Mouse (Mus musculus) stomach, embryonic 14.5 days (tissue): Measurements from ENCODE around the gene Tmem53. TPM values are rescaled to one million over a fixed set of nuclear protein-coding genes. Genes with fewer than 3 reads are reported as not detected.

Experiments
- ATAC-seq: fragments of 200-750 bp; cut with Nextera tagmentation; 2 replicates; pipeline ENCODE4 v1.8.0; 2017; ENCODE audit warnings: low read depth, moderate TSS enrichment; ENCODE audit not compliant: insufficient number of reproducible peaks, insufficient read depth, low FRiP score
- H3K27ac ChIP-seq: fragments of 300-500 bp; sonication (generic); 2 replicates; pipeline ENCODE4 v1.5.1; 2014; ENCODE audit warnings: mild to moderate bottlenecking, low read length, moderate library complexity, mixed read lengths
- H3K27me3 ChIP-seq: fragments of 300-500 bp; sonication (generic); 2 replicates; pipeline ENCODE4 v1.6.1; 2014; ENCODE audit warnings: low read length, control low read depth, mixed read lengths; ENCODE audit not compliant: control insufficient read depth, insufficient read depth
- H3K36me3 ChIP-seq: fragments of 300-500 bp; sonication (generic); 2 replicates; pipeline ENCODE4 v1.6.1; 2014; ENCODE audit warnings: mild to moderate bottlenecking, control low read depth, low read length, moderate library complexity, mixed read lengths; ENCODE audit not compliant: control insufficient read depth, insufficient read depth
- H3K4me1 ChIP-seq: fragments of 300-500 bp; sonication (generic); 2 replicates; pipeline ENCODE4 v1.6.1; 2014; ENCODE audit warnings: low read length, control low read depth, mixed read lengths; ENCODE audit not compliant: control insufficient read depth, insufficient read depth
- H3K4me2 ChIP-seq: fragments of 300-500 bp; sonication (generic); replicated peaks from 2 replicates; pipeline ENCODE4 v1.6.1; 2014; ENCODE audit warnings: low read depth, low read length, control low read depth
- H3K4me3 ChIP-seq: fragments of 300-500 bp; sonication (generic); 2 replicates; pipeline ENCODE4 v1.5.1; 2014; ENCODE audit warnings: low read depth, low read length, control low read depth
- H3K9ac ChIP-seq: fragments of 300-500 bp; sonication (generic); replicated peaks from 2 replicates; pipeline ENCODE4 v1.6.1; 2014; ENCODE audit warnings: low read depth, mild to moderate bottlenecking, control low read depth, low read length, moderate library complexity, mixed read lengths
- H3K9me3 ChIP-seq: fragments of 300-500 bp; sonication (generic); 2 replicates; pipeline ENCODE4 v1.6.1; 2016; ENCODE audit warnings: low read depth, low read length, control low read depth; ENCODE audit not compliant: control insufficient read depth
- WGBS: fragments of 180-500 bp; shearing (Covaris S2); extraction: QIAGEN DNeasy Blood & Tissue Kit; methylation state at CpG from one replicate; pipeline ENCODE4 v1.1.7; 2014; 5-methylcytosine and 5-hydroxymethylcytosine counted together
- polyA plus RNA-seq: library from polyadenylated mRNA; unstranded; fragments of >200 nt; fragmentation: Nextera tagmentation; extraction: Ambion mirVana; gene quantifications from 2 replicates; pipeline ENCODE4 v1.2.1, GENCODE M21; 2014

The Tmem53 gene
- polyA plus RNA-seq, result 18.9 and 19.4 TPM in 2 replicates

DNA sequence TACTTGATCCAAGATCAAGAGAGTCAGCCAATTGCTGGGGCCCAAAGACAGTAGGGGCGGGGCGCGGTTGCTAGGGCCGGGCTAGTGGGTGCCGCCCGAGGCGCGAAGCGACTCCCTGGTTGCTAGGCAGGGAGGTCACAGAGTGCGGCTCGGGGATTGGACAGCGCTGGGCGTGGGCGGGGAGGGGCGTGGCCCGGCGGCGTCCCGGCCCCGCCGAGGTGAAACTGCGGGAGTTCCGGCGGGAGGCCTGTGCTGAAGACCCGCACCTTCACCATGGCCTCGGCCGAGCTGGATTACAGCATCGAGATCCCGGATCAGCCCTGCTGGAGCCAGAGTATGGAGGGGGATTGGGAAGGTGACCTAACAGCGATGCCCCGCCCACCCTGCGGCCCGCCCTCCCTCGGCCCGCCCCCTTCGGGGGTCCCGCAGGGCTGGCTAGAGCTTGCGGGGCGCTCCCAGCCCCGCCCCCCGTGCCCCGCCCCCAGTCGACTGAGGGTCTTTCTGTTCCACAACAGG is at the start of gene Tmem53, which contains the start of gene Armh1:
Tmem53 (plus strand) TSS at position 151 of the 516 bp plus-strand sequence.
Armh1 (minus strand) TSS at position 325 of the 516 bp plus-strand sequence.
- H3K9me3 ChIP-seq, result no peaks in the 10 kb centered on the region
- peak within 1 kb of the TSS; percentile 58 for H3K4me3 ChIP-seq
- H3K9ac ChIP-seq, result peak within 1 kb of the TSS; percentile 52
- peak within 1 kb of the TSS; percentile 63 for H3K4me2 ChIP-seq
- 0 out of 2 replicates have a peak, but pooled peaks cover 12% of the 10 kb centered on the region for H3K4me1 ChIP-seq
- H3K27ac ChIP-seq, result peak within 1 kb of the TSS; percentile 86
- H3K27me3 ChIP-seq, result no peaks in the 10 kb centered on the region
- peak; percentile 99 for ATAC-seq
- WGBS, result under 1% methylated on average over 43 of the region's 43 CpGs
- H3K36me3 ChIP-seq, result no peaks in the 10 kb centered on the region

- WGBS, result 2% methylated on average over 25 of the region's 25 CpGs
- Histone ChIP-seq H3K9ac (peak overlapping the region; percentile 18; the same call in 1 of the 2 replicates), H3K4me2 (peak overlapping the region; percentile 35), H3K9me3 (no peaks in the 10 kb centered on the region), H3K27me3 (no peaks in the 10 kb centered on the region), H3K36me3 (no peaks in the 10 kb centered on the region), H3K27ac (peak overlapping the region; percentile 67; the same call in 1 of the 2 replicates), H3K4me1 (no peaks in the 10 kb centered on the region), H3K4me3 (peak overlapping the region; percentile 20)
- peak; percentile 85; the same call in 1 of the 2 replicates for ATAC-seq
These were observed 49.4 kb upstream of the Tmem53 start for GRCm38 (mm10) chr4:117202046-117202991.

GRCm38 (mm10) chr4:117202992-117203354 is 48.8 kb upstream of the Tmem53 start:
- H3K4me3 ChIP-seq, result no peak overlapping the region
- ATAC-seq, result no peak
- peak overlapping the region; percentile 67; the same call in 1 of the 2 replicates for H3K27ac ChIP-seq
- H3K9ac ChIP-seq, result no peak overlapping the region
- H3K9me3 ChIP-seq, result no peaks in the 10 kb centered on the region
- H3K36me3 ChIP-seq, result no peaks in the 10 kb centered on the region
- H3K4me1 ChIP-seq, result no peaks in the 10 kb centered on the region
- H3K4me2 ChIP-seq, result no peak overlapping the region
- no peaks in the 10 kb centered on the region for H3K27me3 ChIP-seq
- WGBS, result 68% methylated on average over 4 of the region's 4 CpGs

- Histone ChIP-seq H3K27me3 (no peaks in the 10 kb centered on the region), H3K27ac (no peak overlapping the region), H3K9me3 (no peaks in the 10 kb centered on the region), H3K4me3 (no peak overlapping the region), H3K9ac (no peak overlapping the region), H3K36me3 (no peaks in the 10 kb centered on the region), H3K4me2 (no peak overlapping the region), H3K4me1 (no peaks in the 10 kb centered on the region)
- WGBS, result 78% methylated on average over 6 of the region's 6 CpGs
- no peak for ATAC-seq
These were observed 42.2 kb upstream of the Tmem53 start for GRCm38 (mm10) chr4:117209592-117209991.

- Histone ChIP-seq H3K27ac (no peak overlapping the region), H3K9ac (no peak overlapping the region), H3K4me1 (no peaks in the 10 kb centered on the region), H3K9me3 (no peaks in the 10 kb centered on the region), H3K36me3 (no peaks in the 10 kb centered on the region), H3K4me2 (no peak overlapping the region), H3K4me3 (no peak overlapping the region), H3K27me3 (no peaks in the 10 kb centered on the region)
- ATAC-seq, result 0 out of 2 replicates have a peak, but pooled peaks have one; percentile 42
- WGBS, result 5% methylated on average over 20 of the region's 20 CpGs
These were observed 41.3 kb upstream of the Tmem53 start for GRCm38 (mm10) chr4:117210147-117211074.

- Histone ChIP-seq H3K9ac (no peak overlapping the region), H3K9me3 (no peaks in the 10 kb centered on the region), H3K4me1 (no peaks in the 10 kb centered on the region), H3K27ac (no peak overlapping the region), H3K4me3 (no peak overlapping the region), H3K4me2 (no peak overlapping the region), H3K36me3 (no peaks in the 10 kb centered on the region), H3K27me3 (no peaks in the 10 kb centered on the region)
- ATAC-seq, result no peak
- 81% methylated on average over 6 of the region's 6 CpGs for WGBS
These were observed 37.5 kb upstream of the Tmem53 start for GRCm38 (mm10) chr4:117214250-117214649.

- Histone ChIP-seq H3K27me3 (no peaks in the 10 kb centered on the region), H3K9ac (no peak overlapping the region), H3K4me1 (no peaks in the 10 kb centered on the region), H3K9me3 (no peaks in the 10 kb centered on the region), H3K4me3 (no peak overlapping the region), H3K4me2 (no peak overlapping the region), H3K36me3 (no peaks in the 10 kb centered on the region), H3K27ac (no peak overlapping the region)
- no peak for ATAC-seq
- WGBS, result 51% methylated on average over 5 of the region's 5 CpGs
These were observed 34.7 kb upstream of the Tmem53 start for GRCm38 (mm10) chr4:117217029-117217428.
